Mouse (Mus musculus): ENCODE data around the gene Stk24.

- no peak for TF ChIP-seq CTCF (IDR thresholded peaks at IDR 0.05; ENCODE audit: low read depth, low read length)
- TF ChIP-seq POLR2A (IDR thresholded peaks at IDR 0.05; ENCODE audit: borderline replicate concordance, low read depth, low read length), result no peak
Observed at GRCm38 (mm10) chr14:121263912-121264311, 115.9 kb downstream of the Stk24 start.
